Mouse (Mus musculus): ENCODE data around the gene 4930470P17Rik. TPM values are rescaled to one million over a fixed set of nuclear protein-coding genes. Genes with fewer than 3 reads are reported as not detected.
"Not testable (repeated sequence)": the region's sequence is repeated elsewhere in the genome, so short reads cannot be mapped to it uniquely, and the experiment has no call there.

4930470P17Rik gene
- polyA plus RNA-seq, 1 experiment from 2014 or later, result not detected

- WGBS, result 94% methylated on average over 1 of the region's 1 CpGs
- no peak overlapping the region for H3K4me3 ChIP-seq (ENCODE audit: low read depth, low read length)
- ATAC-seq (ENCODE audit: low FRiP score), result no peak
Observed at GRCm38 (mm10) chr2:170631375-170631774, 29.6 kb upstream of the 4930470P17Rik start.

GRCm38 (mm10) chr2:170630553-170630952 lies 28.7 kb upstream of the 4930470P17Rik start:
- Histone ChIP-seq H3K4me1 (ENCODE audit: control insufficient read depth, insufficient read depth, low read length) (no peaks in the 10 kb centered on the region), H3K27me3 (ENCODE audit: control insufficient read depth, insufficient read depth, low read length) (no peaks in the 10 kb centered on the region), H3K4me2 (no peak overlapping the region), H3K4me3 (ENCODE audit: low read depth, low read length) (no peak overlapping the region), H3K27ac (ENCODE audit: low read depth, low read length) (no peak overlapping the region), H3K9ac (ENCODE audit: low read length) (no peak overlapping the region), H3K36me3 (ENCODE audit: control insufficient read depth, insufficient read depth, low read length) (no peaks in the 10 kb centered on the region), H3K9me3 (ENCODE audit: control insufficient read depth, low read length) (no peaks in the 10 kb centered on the region)
- WGBS, result 91% methylated on average over 11 of the region's 11 CpGs
- DNase-seq (ENCODE audit: low spot score, missing footprints) (no peak), ATAC-seq (ENCODE audit: low FRiP score) (no peak)

More at GRCm38 (mm10) chr2:170631375-170631774, 29.6 kb upstream of the 4930470P17Rik start:
- H3K4me2 ChIP-seq, result no peak overlapping the region
- no peak overlapping the region for H3K27ac ChIP-seq (ENCODE audit: low read depth, low read length)
- H3K9me3 ChIP-seq (ENCODE audit: control insufficient read depth, low read length), result no peaks in the 10 kb centered on the region
- H3K4me1 ChIP-seq (ENCODE audit: control insufficient read depth, insufficient read depth, low read length), result no peaks in the 10 kb centered on the region
- H3K27me3 ChIP-seq (ENCODE audit: control insufficient read depth, insufficient read depth, low read length), result no peaks in the 10 kb centered on the region
- no peak for DNase-seq (ENCODE audit: low spot score, missing footprints)
- H3K9ac ChIP-seq (ENCODE audit: low read length), result no peak overlapping the region
- H3K36me3 ChIP-seq (ENCODE audit: control insufficient read depth, insufficient read depth, low read length), result no peaks in the 10 kb centered on the region

GRCm38 (mm10) chr2:170627991-170628390 lies 26.2 kb upstream of the 4930470P17Rik start:
- not testable (repeated sequence) for ATAC-seq (ENCODE audit: low FRiP score); H3K4me2 ChIP-seq; H3K9me3 ChIP-seq (ENCODE audit: control insufficient read depth, low read length); H3K9ac ChIP-seq (ENCODE audit: low read length); H3K27me3 ChIP-seq (ENCODE audit: control insufficient read depth, insufficient read depth, low read length); H3K36me3 ChIP-seq (ENCODE audit: control insufficient read depth, insufficient read depth, low read length); DNase-seq (ENCODE audit: low spot score, missing footprints); H3K4me1 ChIP-seq (ENCODE audit: control insufficient read depth, insufficient read depth, low read length); H3K4me3 ChIP-seq (ENCODE audit: low read depth, low read length); H3K27ac ChIP-seq (ENCODE audit: low read depth, low read length)
- WGBS, result 91% methylated on average over 11 of the region's 11 CpGs

- WGBS, result 84% methylated on average over 1 of the region's 1 CpGs
- not testable (repeated sequence) for H3K27ac ChIP-seq (ENCODE audit: low read depth, low read length); H3K4me2 ChIP-seq; H3K36me3 ChIP-seq (ENCODE audit: control insufficient read depth, insufficient read depth, low read length); H3K9me3 ChIP-seq (ENCODE audit: control insufficient read depth, low read length); H3K27me3 ChIP-seq (ENCODE audit: control insufficient read depth, insufficient read depth, low read length); DNase-seq (ENCODE audit: low spot score, missing footprints); ATAC-seq (ENCODE audit: low FRiP score); H3K4me3 ChIP-seq (ENCODE audit: low read depth, low read length); H3K4me1 ChIP-seq (ENCODE audit: control insufficient read depth, insufficient read depth, low read length); H3K9ac ChIP-seq (ENCODE audit: low read length)
Observed at GRCm38 (mm10) chr2:170624201-170624880, 22.5 kb upstream of the 4930470P17Rik start.

- H3K36me3 ChIP-seq (ENCODE audit: control insufficient read depth, insufficient read depth, low read length), result no peaks in the 10 kb centered on the region
- no peak for ATAC-seq (ENCODE audit: low FRiP score)
- WGBS, result 90% methylated on average over 13 of the region's 13 CpGs
Observed at GRCm38 (mm10) chr2:170622985-170623384, 21.2 kb upstream of the 4930470P17Rik start.

GRCm38 (mm10) chr2:170618862-170619492 lies 17.2 kb upstream of the 4930470P17Rik start:
- no peak for ATAC-seq (ENCODE audit: low FRiP score)
- DNase-seq (ENCODE audit: low spot score, missing footprints), result no peak

More at GRCm38 (mm10) chr2:170622985-170623384, 21.2 kb upstream of the 4930470P17Rik start:
- no peak overlapping the region for H3K4me2 ChIP-seq
- no peak overlapping the region for H3K9ac ChIP-seq (ENCODE audit: low read length)
- no peak for DNase-seq (ENCODE audit: low spot score, missing footprints)
- H3K27me3 ChIP-seq (ENCODE audit: control insufficient read depth, insufficient read depth, low read length), result no peaks in the 10 kb centered on the region
- no peak overlapping the region for H3K27ac ChIP-seq (ENCODE audit: low read depth, low read length)
- no peak overlapping the region for H3K4me3 ChIP-seq (ENCODE audit: low read depth, low read length)
- no peaks in the 10 kb centered on the region for H3K4me1 ChIP-seq (ENCODE audit: control insufficient read depth, insufficient read depth, low read length)
- H3K9me3 ChIP-seq (ENCODE audit: control insufficient read depth, low read length), result no peaks in the 10 kb centered on the region

GRCm38 (mm10) chr2:170611794-170612193 lies 10.0 kb upstream of the 4930470P17Rik start:
- H3K36me3 ChIP-seq (ENCODE audit: control insufficient read depth, insufficient read depth, low read length); DNase-seq (ENCODE audit: low spot score, missing footprints); H3K27me3 ChIP-seq (ENCODE audit: control insufficient read depth, insufficient read depth, low read length); H3K9me3 ChIP-seq (ENCODE audit: control insufficient read depth, low read length); ATAC-seq (ENCODE audit: low FRiP score); H3K4me1 ChIP-seq (ENCODE audit: control insufficient read depth, insufficient read depth, low read length); H3K9ac ChIP-seq (ENCODE audit: low read length); H3K4me2 ChIP-seq; H3K4me3 ChIP-seq (ENCODE audit: low read depth, low read length); H3K27ac ChIP-seq (ENCODE audit: low read depth, low read length): not testable (repeated sequence)
- 83% methylated on average over 5 of the region's 5 CpGs for WGBS

More at GRCm38 (mm10) chr2:170618862-170619492, 17.2 kb upstream of the 4930470P17Rik start:
- Histone ChIP-seq H3K27ac (ENCODE audit: low read depth, low read length) (no peak overlapping the region), H3K27me3 (ENCODE audit: control insufficient read depth, insufficient read depth, low read length) (no peaks in the 10 kb centered on the region), H3K9me3 (ENCODE audit: control insufficient read depth, low read length) (no peaks in the 10 kb centered on the region), H3K9ac (ENCODE audit: low read length) (no peak overlapping the region), H3K4me1 (ENCODE audit: control insufficient read depth, insufficient read depth, low read length) (no peaks in the 10 kb centered on the region), H3K4me2 (no peak overlapping the region), H3K36me3 (ENCODE audit: control insufficient read depth, insufficient read depth, low read length) (no peaks in the 10 kb centered on the region), H3K4me3 (ENCODE audit: low read depth, low read length) (no peak overlapping the region)
- 85% methylated on average over 12 of the region's 12 CpGs for WGBS

- no peaks in the 10 kb centered on the region for H3K9me3 ChIP-seq (ENCODE audit: control insufficient read depth, low read length)
- H3K27ac ChIP-seq (ENCODE audit: low read depth, low read length), result no peak overlapping the region
- H3K4me3 ChIP-seq (ENCODE audit: low read depth, low read length), result no peak overlapping the region
- no peaks in the 10 kb centered on the region for H3K4me1 ChIP-seq (ENCODE audit: control insufficient read depth, insufficient read depth, low read length)
- ATAC-seq (ENCODE audit: low FRiP score) (no peak), DNase-seq (ENCODE audit: low spot score, missing footprints) (no peak)
- H3K4me2 ChIP-seq, result no peak overlapping the region
- no peak overlapping the region for H3K9ac ChIP-seq (ENCODE audit: low read length)
- H3K36me3 ChIP-seq (ENCODE audit: control insufficient read depth, insufficient read depth, low read length), result no peaks in the 10 kb centered on the region
- 86% methylated on average over 5 of the region's 5 CpGs for WGBS
- no peaks in the 10 kb centered on the region for H3K27me3 ChIP-seq (ENCODE audit: control insufficient read depth, insufficient read depth, low read length)
Observed at GRCm38 (mm10) chr2:170601171-170601570, 646 bp downstream of the 4930470P17Rik start.

- no peak overlapping the region for H3K9ac ChIP-seq (ENCODE audit: low read length)
- no peaks in the 10 kb centered on the region for H3K4me1 ChIP-seq (ENCODE audit: control insufficient read depth, insufficient read depth, low read length)
- no peak for ATAC-seq (ENCODE audit: low FRiP score)
- 16% methylated on average over 2 of the region's 2 CpGs for WGBS
- no peaks in the 10 kb centered on the region for H3K9me3 ChIP-seq (ENCODE audit: control insufficient read depth, low read length)
- no peak overlapping the region for H3K27ac ChIP-seq (ENCODE audit: low read depth, low read length)
- H3K27me3 ChIP-seq (ENCODE audit: control insufficient read depth, insufficient read depth, low read length), result no peaks in the 10 kb centered on the region
- no peaks in the 10 kb centered on the region for H3K36me3 ChIP-seq (ENCODE audit: control insufficient read depth, insufficient read depth, low read length)
- H3K4me3 ChIP-seq (ENCODE audit: low read depth, low read length), result no peak overlapping the region
- H3K4me2 ChIP-seq, result no peak overlapping the region
- DNase-seq (ENCODE audit: low spot score, missing footprints), result no peak
Observed at GRCm38 (mm10) chr2:170597586-170597985, 4.2 kb downstream of the 4930470P17Rik start.

Data from midbrain, embryonic 11.5 days (tissue).